Comparison of ENCODE assay signal across 13 mouse cellular contexts in the genomic region with DNA sequence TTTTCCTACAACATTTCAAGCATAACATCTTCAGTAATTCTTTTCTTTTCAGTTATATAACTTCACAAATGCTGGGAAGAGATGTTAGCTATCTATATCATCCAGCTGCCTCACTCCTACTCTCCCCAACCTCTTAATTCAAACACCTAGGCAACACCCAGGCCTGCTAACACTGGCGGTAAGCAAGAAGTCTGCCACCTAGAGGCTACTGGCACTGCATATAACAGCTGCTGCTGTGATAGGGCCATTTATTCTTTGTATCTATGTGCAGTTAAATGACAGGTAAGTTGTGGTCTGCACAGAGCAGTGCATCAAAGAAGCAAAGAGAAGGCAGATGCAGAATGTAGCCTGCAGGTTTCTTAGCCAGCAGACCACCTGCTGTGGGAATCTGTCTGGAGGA. TPM values are rescaled to one million over a fixed set of nuclear protein-coding genes. Genes with fewer than 3 reads are reported as not detected.
DNase-seq lines count a peak whose midpoint lies in the region; ATAC-seq and TF ChIP-seq lines count a peak whose summit lies in the region.
"Had no signal": no experiment of that assay in that cellular context is flagged by ENCODE, and none has a peak within 500 bp of the region (broad histone marks: within the 10 kb centered on the region; RNA-seq: fewer than 3 reads in every experiment).

No protein-coding gene starts in this region.

- peak; percentile 52 for DNase-seq in hindbrain, postnatal 0 days (ENCODE audit: low spot score)
- peak; percentile 35 for DNase-seq in right cerebral cortex, adult 18-20 months
- DNase-seq in right cerebral cortex, postnatal 4 days = no peak
- peak; percentile 45 for DNase-seq in embryo, embryonic 11 days
- DNase-seq in thymus, postnatal 25 days = peak; percentile 14
- no peak for DNase-seq in frontal cortex, postnatal 14 days (ENCODE audit: low spot score in 2 of 2)
- no peak for DNase-seq in left cerebral cortex, postnatal 4 days
- DNase-seq: heart, postnatal 4 days had no signal

- no peak overlapping the region for H3K9ac ChIP-seq in hindbrain, postnatal 0 days (replicated peaks; ENCODE audit: low read length)
- H3K9ac ChIP-seq in hindbrain, embryonic 16.5 days (ENCODE audit: low read depth, low read length) = no peak overlapping the region
- H3K9ac ChIP-seq: limb, embryonic 13.5 days had no signal

- H3K4me1 ChIP-seq in hindbrain, postnatal 0 days (ENCODE audit: insufficient read depth, low read length) = no peaks in the 10 kb centered on the region
- no peaks in the 10 kb centered on the region for H3K4me1 ChIP-seq in hindbrain, embryonic 16.5 days (ENCODE audit: control insufficient read depth, insufficient read depth, low read depth, low read length)
- H3K4me1 ChIP-seq: limb, embryonic 13.5 days had no signal

- 45% methylated on average over 1 of the region's 1 CpGs for WGBS in hindbrain, postnatal 0 days
- WGBS in hindbrain, embryonic 16.5 days = 44% methylated on average over 1 of the region's 1 CpGs

- intact Hi-C loops in left cerebral cortex, postnatal 4 days (cut with DNase I) = no loop called here

- H3K36me3 ChIP-seq in hindbrain, postnatal 0 days (ENCODE audit: insufficient read depth, low read length) = peaks cover 79% of the 10 kb centered on the region
- H3K36me3 ChIP-seq in hindbrain, embryonic 16.5 days (ENCODE audit: control insufficient read depth, insufficient read depth, low read length) = peaks cover 60% of the 10 kb centered on the region

- no peak overlapping the region for H3K4me3 ChIP-seq in hindbrain, postnatal 0 days (ENCODE audit: low read length)
- H3K4me3 ChIP-seq in hindbrain, embryonic 16.5 days (ENCODE audit: low read length) = no peak overlapping the region
- H3K4me3 ChIP-seq: erythroblast, embryonic 14.5 days; limb, embryonic 13.5 days had no signal

- H3K9me3 ChIP-seq in hindbrain, postnatal 0 days (ENCODE audit: low read length) = no peaks in the 10 kb centered on the region
- no peaks in the 10 kb centered on the region for H3K9me3 ChIP-seq in hindbrain, embryonic 16.5 days (ENCODE audit: control insufficient read depth, low read length)
- H3K9me3 ChIP-seq: limb, embryonic 13.5 days had no signal

- H3K27me3 ChIP-seq in hindbrain, postnatal 0 days (ENCODE audit: insufficient read depth, low read length) = no peaks in the 10 kb centered on the region
- no peaks in the 10 kb centered on the region for H3K27me3 ChIP-seq in hindbrain, embryonic 16.5 days (replicated peaks; ENCODE audit: control insufficient read depth, insufficient read depth, low read length)
- H3K27me3 ChIP-seq: limb, embryonic 13.5 days had no signal

- no peak overlapping the region for H3K27ac ChIP-seq in hindbrain, postnatal 0 days
- no peak overlapping the region for H3K27ac ChIP-seq in hindbrain, embryonic 16.5 days (ENCODE audit: low read depth, low read length)
- H3K27ac ChIP-seq: limb, embryonic 13.5 days had no signal

- TF ChIP-seq CTCF in hindbrain, postnatal 0 days (IDR thresholded peaks at IDR 0.05; ENCODE audit: low read depth) = peak; percentile 64

- ATAC-seq in hindbrain, postnatal 0 days = 0 out of 2 replicates have a peak, but pooled peaks have one; percentile 49
- no peak for ATAC-seq in hindbrain, embryonic 16.5 days

- no peak overlapping the region for H3K4me2 ChIP-seq in hindbrain, postnatal 0 days (ENCODE audit: low read depth, low read length)
- H3K4me2 ChIP-seq in hindbrain, embryonic 16.5 days (ENCODE audit: low read length) = no peak overlapping the region
- H3K4me2 ChIP-seq: limb, embryonic 13.5 days had no signal

RNA-seq across cellular contexts. Expression of a gene that starts 10.8 kb away (rescaled TPM):
- 94.6 and 95.6 TPM in 2 replicates for total RNA-seq in hindbrain, postnatal 0 days (2014; rRNA removed)
- polyA plus RNA-seq in hindbrain, postnatal 0 days (2015; fragmentation: Nextera tagmentation; extraction: Ambion mirVana) = 41.6 and 44.2 TPM in 2 replicates
- polyA plus RNA-seq in hindbrain, embryonic 16.5 days (2015; fragmentation: Nextera tagmentation; extraction: Ambion mirVana) = 56.8 and 60.3 TPM in 2 replicates
- 100 to 1,000 TPM; 102 to 104 TPM for total RNA-seq in left cerebral cortex, postnatal 4 days (2021)

RNA-seq across cellular contexts. Expression of a gene that starts 10.8 kb away (rescaled TPM):
- total RNA-seq in hindbrain, postnatal 0 days (2014; rRNA removed) = 9.1 and 9.6 TPM in 2 replicates
- polyA plus RNA-seq in hindbrain, postnatal 0 days (2015; fragmentation: Nextera tagmentation; extraction: Ambion mirVana) = 9.4 and 9.7 TPM in 2 replicates
- 13.1 and 15.2 TPM in 2 replicates for polyA plus RNA-seq in hindbrain, embryonic 16.5 days (2015; fragmentation: Nextera tagmentation; extraction: Ambion mirVana)
- total RNA-seq in left cerebral cortex, postnatal 4 days (2021) = 10 to 100 TPM; 17.7 to 18.3 TPM

RNA-seq across cellular contexts. Expression of a gene that starts 48.2 kb away (rescaled TPM):
- not detected in 2 replicates for total RNA-seq in hindbrain, postnatal 0 days (2014; rRNA removed)
- not detected in 2 replicates for polyA plus RNA-seq in hindbrain, postnatal 0 days (2015; fragmentation: Nextera tagmentation; extraction: Ambion mirVana)
- polyA plus RNA-seq in hindbrain, embryonic 16.5 days (2015; fragmentation: Nextera tagmentation; extraction: Ambion mirVana) = not detected in 2 replicates
- total RNA-seq in left cerebral cortex, postnatal 4 days (2021) = not detected
- total RNA-seq: adrenal gland, postnatal 4 days; heart, postnatal 4 days had no signal
- polyA plus RNA-seq: erythroblast, embryonic 14.5 days; limb, embryonic 13.5 days; neural tube, embryonic 11.5 days had no signal

RNA-seq across cellular contexts. Expression of a gene that starts 50.1 kb away (rescaled TPM):
- total RNA-seq in hindbrain, postnatal 0 days (2014; rRNA removed) = 0.16 and 0.54 TPM in 2 replicates
- polyA plus RNA-seq in hindbrain, postnatal 0 days (2015; fragmentation: Nextera tagmentation; extraction: Ambion mirVana) = not detected in 2 replicates
- polyA plus RNA-seq in hindbrain, embryonic 16.5 days (2015; fragmentation: Nextera tagmentation; extraction: Ambion mirVana) = not detected in 2 replicates
- total RNA-seq in left cerebral cortex, postnatal 4 days (2021) = not detected
- total RNA-seq: heart, postnatal 4 days had no signal
- polyA plus RNA-seq: erythroblast, embryonic 14.5 days; limb, embryonic 13.5 days; neural tube, embryonic 11.5 days had no signal

RNA-seq across cellular contexts. Expression of a gene that starts 51.5 kb away (rescaled TPM):
- total RNA-seq in hindbrain, postnatal 0 days (2014; rRNA removed) = not detected in 2 replicates
- polyA plus RNA-seq in hindbrain, postnatal 0 days (2015; fragmentation: Nextera tagmentation; extraction: Ambion mirVana) = not detected in 2 replicates
- polyA plus RNA-seq in hindbrain, embryonic 16.5 days (2015; fragmentation: Nextera tagmentation; extraction: Ambion mirVana) = not detected in 2 replicates
- total RNA-seq in left cerebral cortex, postnatal 4 days (2021) = not detected
- total RNA-seq: adrenal gland, postnatal 4 days; heart, postnatal 4 days had no signal
- polyA plus RNA-seq: erythroblast, embryonic 14.5 days; limb, embryonic 13.5 days; neural tube, embryonic 11.5 days had no signal

Comparison
In these comparisons a context has a peak if more than half of its experiments do, and no peak if none do; other contexts are left out.
1. DNase-seq: peak in hindbrain, postnatal 0 days (single experiment), right cerebral cortex, adult 18-20 months (single experiment), embryo, embryonic 11 days (single experiment) and thymus, postnatal 25 days (single experiment); none in right cerebral cortex, postnatal 4 days (single experiment), frontal cortex, postnatal 14 days (0 of 2) and left cerebral cortex, postnatal 4 days (single experiment).